Mouse (Mus musculus) frontal cortex, postnatal 25 days (tissue): ENCODE data around the gene Aadat.
"Not testable (repeated sequence)": the region's sequence is repeated elsewhere in the genome, so short reads cannot be mapped to it uniquely, and the experiment has no call there.

ENCODE experiments used
- DNase-seq, 2 experiments: peaks; one replicate each; pipeline ENCODE4 v3.0.0; 2022; ENCODE audit warnings: low spot score in 2 of 2

The Aadat gene

GRCm38 (mm10) chr8:60505653-60506521, at the start of gene Aadat:
TSS of gene Aadat (plus strand) at chr8:60505932.
- DNase-seq, result peak; percentile 51 to 57

- peak; percentile 57 to 64 for DNase-seq
Observed at GRCm38 (mm10) chr8:60466686-60467335, 38.9 kb upstream of the Aadat start.

- DNase-seq, result no peak
Observed at GRCm38 (mm10) chr8:60490147-60490546, 15.6 kb upstream of the Aadat start.

- DNase-seq, result no peak
Observed at GRCm38 (mm10) chr8:60491871-60492270, 13.9 kb upstream of the Aadat start.

GRCm38 (mm10) chr8:60492471-60492870, 13.3 kb upstream of the Aadat start:
- no peak for DNase-seq

- DNase-seq, result no peak
Observed at GRCm38 (mm10) chr8:60494606-60495005, 11.1 kb upstream of the Aadat start.

- not testable (repeated sequence) for DNase-seq
Observed at GRCm38 (mm10) chr8:60495046-60495445, 10.7 kb upstream of the Aadat start.

GRCm38 (mm10) chr8:60503098-60503497, 2.6 kb upstream of the Aadat start, which contains the start of gene Gm10283:
TSS of gene Gm10283 (minus strand) at chr8:60503198.
- DNase-seq, result no peak

- DNase-seq, result no peak
Observed at GRCm38 (mm10) chr8:60518286-60518685, 12.6 kb downstream of the Aadat start.

- DNase-seq, result no peak
Observed at GRCm38 (mm10) chr8:60534945-60535344, 29.2 kb downstream of the Aadat start.

GRCm38 (mm10) chr8:60566783-60567182, 61.1 kb downstream of the Aadat start:
- no peak for DNase-seq

GRCm38 (mm10) chr8:60577231-60577630, 71.5 kb downstream of the Aadat start:
- no peak for DNase-seq

- no peak for DNase-seq
Observed at GRCm38 (mm10) chr8:60583369-60583768, 77.6 kb downstream of the Aadat start.

- not testable (repeated sequence) for DNase-seq
Observed at GRCm38 (mm10) chr8:60591352-60592105, 85.8 kb downstream of the Aadat start.

- peak; percentile 10 to 21 for DNase-seq
Observed at GRCm38 (mm10) chr8:60594761-60595160, 89.0 kb downstream of the Aadat start.
